In genomic region chr6:117080973-117081372, GRCm38 (mm10) we compare ENCODE assay signal across 9 mouse cellular contexts.
DNase-seq lines count a peak whose midpoint lies in the region; ATAC-seq and TF ChIP-seq lines count a peak whose summit lies in the region.
"Had no signal": no experiment of that assay in that cellular context is flagged by ENCODE, and none has a peak within 500 bp of the region (broad histone marks: within the 10 kb centered on the region; RNA-seq: fewer than 3 reads in every experiment).

No protein-coding gene starts in this region.

- no peak overlapping the region for H3K4me3 ChIP-seq in heart, postnatal 0 days (ENCODE audit: low read depth, low read length)
- H3K4me3 ChIP-seq: heart, embryonic 15.5 days had no signal

- TF ChIP-seq POLR2A in brain, embryonic 14.5 days (IDR thresholded peaks at IDR 0.05; ENCODE audit: borderline replicate concordance, extremely low read depth, insufficient read depth, insufficient read length, poor library complexity, severe bottlenecking), result no peak

- no peaks in the 10 kb centered on the region for H3K9me3 ChIP-seq in heart, postnatal 0 days (replicated peaks; ENCODE audit: control insufficient read depth, low read length)
- H3K9me3 ChIP-seq: heart, embryonic 15.5 days had no signal

- peak; percentile 42 for TF ChIP-seq CTCF in heart, postnatal 0 days (IDR thresholded peaks at IDR 0.05; ENCODE audit: low read depth)
- peak; percentile 52; the same call in 1 of the 2 replicates for TF ChIP-seq CTCF in brain, embryonic 14.5 days (IDR thresholded peaks at IDR 0.05; ENCODE audit: borderline replicate concordance, extremely low read depth, insufficient read depth, insufficient read length)

- DNase-seq in heart, postnatal 0 days (ENCODE audit: low spot score), result no peak
- no peak for DNase-seq in heart, postnatal 25 days (ENCODE audit: low spot score)
- peak; percentile 15 to 19 for DNase-seq in B cell, adult 2 months
- DNase-seq in brain, embryonic 14.5 days (ENCODE audit: low read depth), result no peak
- peak; percentile 66 to 73 for DNase-seq in kidney, postnatal 4 days
- DNase-seq in cerebellum, adult 11-12 months, result no peak
- DNase-seq in left cerebral cortex, postnatal 14 days (ENCODE audit: low spot score in 2 of 2), result no peak
- no peak for DNase-seq in adrenal gland, postnatal 4 days (ENCODE audit: low spot score in 2 of 2)

- no peak overlapping the region for H3K4me2 ChIP-seq in heart, postnatal 0 days (ENCODE audit: low read depth, low read length)
- H3K4me2 ChIP-seq: heart, embryonic 15.5 days had no signal

- 42% methylated on average over 13 of the region's 13 CpGs for WGBS in heart, postnatal 0 days

- no peaks in the 10 kb centered on the region for H3K27me3 ChIP-seq in heart, postnatal 0 days (ENCODE audit: control insufficient read depth, insufficient read depth, low read length)

- no peak overlapping the region for H3K27ac ChIP-seq in heart, postnatal 0 days (ENCODE audit: low read depth)
- H3K27ac ChIP-seq: heart, embryonic 15.5 days had no signal

- no peak for ATAC-seq in heart, postnatal 0 days (ENCODE audit: insufficient read depth, low read depth)

- no peaks in the 10 kb centered on the region for H3K4me1 ChIP-seq in heart, postnatal 0 days (ENCODE audit: control insufficient read depth, insufficient read depth)
- H3K4me1 ChIP-seq: heart, embryonic 15.5 days had no signal

- no peak for TF ChIP-seq EP300 in heart, postnatal 0 days (IDR thresholded peaks at IDR 0.05; ENCODE audit: low read depth)

- H3K9ac ChIP-seq in heart, postnatal 0 days (replicated peaks; ENCODE audit: low read depth, low read length), result no peak overlapping the region
- H3K9ac ChIP-seq: heart, embryonic 15.5 days had no signal

- intact Hi-C loops in heart, postnatal 25 days (cut with DNase I), result loop anchor here (5.0 kb wide), 1 partner anchor 86 kb away; the partner anchor contains the start of gene Cxcl12
- intact Hi-C loops in left cerebral cortex, postnatal 14 days (cut with DNase I), result no loop called here

- H3K36me3 ChIP-seq in heart, postnatal 0 days (replicated peaks; ENCODE audit: control insufficient read depth, insufficient read depth, low read length), result no peaks in the 10 kb centered on the region
- H3K36me3 ChIP-seq: heart, embryonic 15.5 days had no signal

Comparison
In these comparisons a context has a peak if more than half of its experiments do, and no peak if none do; other contexts are left out.
1. DNase-seq: peak in B cell, adult 2 months (2 of 2) and kidney, postnatal 4 days (2 of 2); none in heart, postnatal 0 days (single experiment), heart, postnatal 25 days (single experiment), brain, embryonic 14.5 days (single experiment), cerebellum, adult 11-12 months (single experiment), left cerebral cortex, postnatal 14 days (0 of 2) and adrenal gland, postnatal 4 days (0 of 2).